Mouse (Mus musculus) induced T-regulatory cell, adult 2 months (primary cell): ENCODE results near the gene Serpinb2.

Source experiments
- DNase-seq: peaks from one replicate; pipeline ENCODE4 v3.0.0-alpha.2; 2012; ENCODE audit warnings: low read depth

The Serpinb2 gene

GRCm38 (mm10) chr1:107511252-107511651 lies at the start of gene Serpinb2:
Gene Serpinb2 (plus strand): TSS chr1:107511423.
- no peak for DNase-seq

- no peak for DNase-seq
These were observed 31.3 kb upstream of the Serpinb2 start for GRCm38 (mm10) chr1:107479909-107480308.

- DNase-seq = peak; percentile 61
These were observed 29.8 kb upstream of the Serpinb2 start for GRCm38 (mm10) chr1:107481452-107481851.

- DNase-seq = no peak
These were observed 21.6 kb upstream of the Serpinb2 start for GRCm38 (mm10) chr1:107489577-107489976.

GRCm38 (mm10) chr1:107496789-107497188 lies 14.4 kb upstream of the Serpinb2 start:
- no peak for DNase-seq

GRCm38 (mm10) chr1:107502025-107502424 lies 9.2 kb upstream of the Serpinb2 start:
- no peak for DNase-seq

GRCm38 (mm10) chr1:107503294-107503693 lies 7.9 kb upstream of the Serpinb2 start:
- DNase-seq = no peak

- DNase-seq = no peak
These were observed 5.2 kb upstream of the Serpinb2 start for GRCm38 (mm10) chr1:107505898-107506562.

GRCm38 (mm10) chr1:107512194-107513138 lies 1.2 kb downstream of the Serpinb2 start:
- DNase-seq = no peak

GRCm38 (mm10) chr1:107513530-107513929 lies 2.3 kb downstream of the Serpinb2 start:
- DNase-seq = no peak

- DNase-seq = no peak
These were observed 4.7 kb downstream of the Serpinb2 start for GRCm38 (mm10) chr1:107515839-107516498.

GRCm38 (mm10) chr1:107525592-107525991 lies 14.4 kb downstream of the Serpinb2 start:
- no peak for DNase-seq

GRCm38 (mm10) chr1:107528325-107529078 lies 17.3 kb downstream of the Serpinb2 start:
- no peak for DNase-seq

GRCm38 (mm10) chr1:107529365-107530052 lies 18.3 kb downstream of the Serpinb2 start:
- no peak for DNase-seq

- DNase-seq = no peak
These were observed 22.5 kb downstream of the Serpinb2 start for GRCm38 (mm10) chr1:107533736-107534135.

- DNase-seq = no peak
These were observed 26.2 kb downstream of the Serpinb2 start for GRCm38 (mm10) chr1:107537435-107537834.

GRCm38 (mm10) chr1:107559494-107559893 lies 48.3 kb downstream of the Serpinb2 start:
- no peak for DNase-seq

- DNase-seq = no peak
These were observed 50.9 kb downstream of the Serpinb2 start for GRCm38 (mm10) chr1:107562110-107562509.

GRCm38 (mm10) chr1:107565644-107566043 lies 54.4 kb downstream of the Serpinb2 start:
- DNase-seq = no peak

GRCm38 (mm10) chr1:107576094-107576493 lies 64.9 kb downstream of the Serpinb2 start:
- no peak for DNase-seq

- DNase-seq = no peak
These were observed 66.3 kb downstream of the Serpinb2 start for GRCm38 (mm10) chr1:107577514-107577913.
